Mouse (Mus musculus) ZHBTc4 (cell line): ENCODE results near the gene 4932438A13Rik.

Experiments
- DNase-seq: peaks from one replicate; pipeline ENCODE4 v3.0.0-alpha.2; 2011; ENCODE audit warnings: low read depth, low spot score

4932438A13Rik gene

GRCm38 (mm10) chr3:36918322-36918721 is 55.4 kb downstream of the 4932438A13Rik start:
- no peak for DNase-seq

- DNase-seq, result no peak
Observed at GRCm38 (mm10) chr3:36941572-36941971, 78.7 kb downstream of the 4932438A13Rik start.

DNA sequence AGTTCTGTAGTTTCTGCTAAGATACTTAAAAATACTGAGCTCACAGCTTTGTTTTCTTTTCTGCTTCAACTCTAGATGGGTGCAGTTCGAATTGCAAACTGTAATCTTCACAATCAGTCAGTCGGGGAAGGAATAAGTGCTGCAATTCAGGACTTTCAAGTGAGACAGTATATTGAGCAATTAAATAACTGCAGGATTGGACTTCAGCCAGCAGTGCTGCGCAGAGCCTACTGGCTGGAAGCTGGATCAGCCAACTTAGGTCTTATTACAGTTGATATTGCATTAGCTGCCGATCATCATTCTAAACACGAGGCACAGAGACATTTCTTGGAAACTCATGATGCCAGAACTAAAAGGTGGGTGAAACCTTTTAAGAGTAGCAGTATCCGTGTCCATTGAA is 79.2 kb downstream of the 4932438A13Rik start:
- DNase-seq, result no peak

DNA sequence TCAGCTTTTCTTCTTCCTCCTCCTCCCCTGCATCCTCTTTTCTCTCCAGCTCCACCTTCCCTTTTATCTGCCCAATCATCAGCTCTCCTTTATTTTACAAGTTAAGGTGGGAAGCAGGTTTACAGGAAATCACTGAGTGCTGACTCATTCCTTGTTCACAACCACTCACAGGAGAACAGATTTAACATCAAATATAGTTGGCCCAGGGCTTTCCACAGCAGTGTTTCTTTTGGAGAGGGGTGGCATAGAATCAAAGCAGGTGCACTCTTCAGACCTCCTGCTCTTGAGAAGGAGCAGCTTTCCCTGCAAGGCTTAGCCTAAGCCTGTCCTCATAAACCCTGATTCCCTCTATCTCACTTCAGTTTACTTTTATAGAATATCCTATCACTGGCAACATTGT is 80.8 kb downstream of the 4932438A13Rik start:
- no peak for DNase-seq

DNA sequence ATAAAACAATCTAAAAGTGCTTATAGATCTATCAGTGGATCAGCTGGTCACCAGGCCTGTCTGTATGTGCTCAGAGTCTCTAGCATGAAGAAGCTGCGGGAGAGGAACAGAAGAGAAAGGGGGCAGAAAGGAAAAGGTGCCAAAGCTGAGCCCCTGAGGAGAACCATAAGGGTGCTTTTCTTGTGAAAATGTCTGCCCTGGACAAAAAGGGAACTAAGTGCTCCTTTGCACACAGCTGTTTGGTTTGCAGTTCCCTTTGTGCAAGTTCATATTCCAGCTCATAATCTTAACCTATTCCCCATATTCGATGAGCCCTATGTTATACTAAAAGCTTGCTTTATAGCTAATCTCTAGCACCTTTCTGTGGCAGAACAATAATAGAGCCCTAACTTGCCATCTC is 175.1 kb downstream of the 4932438A13Rik start:
- DNase-seq, result no peak

GRCm38 (mm10) chr3:37039811-37040210 is 176.9 kb downstream of the 4932438A13Rik start:
- DNase-seq, result no peak

DNA sequence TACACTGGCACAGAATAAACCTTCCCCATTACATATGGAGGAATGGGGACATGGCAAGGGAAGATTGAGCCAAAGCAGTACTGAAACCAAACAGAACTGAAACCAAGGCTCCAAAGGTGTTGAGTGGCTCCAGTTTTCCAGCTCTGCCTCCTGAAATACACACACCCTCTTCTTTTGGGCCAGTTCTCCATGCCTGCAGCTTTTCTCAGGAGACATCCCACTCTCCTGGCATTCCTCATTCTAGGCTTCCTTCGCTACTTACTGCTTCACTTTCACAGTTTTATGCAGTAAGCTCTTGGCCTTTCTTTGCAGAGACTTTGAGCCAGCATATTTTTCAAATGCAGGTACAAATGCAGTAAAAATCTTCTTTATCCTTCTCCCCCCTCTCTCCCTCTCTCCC is 188.6 kb downstream of the 4932438A13Rik start:
- DNase-seq, result no peak

- peak; percentile 42 for DNase-seq
Observed at GRCm38 (mm10) chr3:37063406-37063805, 200.5 kb downstream of the 4932438A13Rik start, which contains the start of gene Adad1. Gene Adad1, plus strand, starts transcription at chr3:37063527.

DNA sequence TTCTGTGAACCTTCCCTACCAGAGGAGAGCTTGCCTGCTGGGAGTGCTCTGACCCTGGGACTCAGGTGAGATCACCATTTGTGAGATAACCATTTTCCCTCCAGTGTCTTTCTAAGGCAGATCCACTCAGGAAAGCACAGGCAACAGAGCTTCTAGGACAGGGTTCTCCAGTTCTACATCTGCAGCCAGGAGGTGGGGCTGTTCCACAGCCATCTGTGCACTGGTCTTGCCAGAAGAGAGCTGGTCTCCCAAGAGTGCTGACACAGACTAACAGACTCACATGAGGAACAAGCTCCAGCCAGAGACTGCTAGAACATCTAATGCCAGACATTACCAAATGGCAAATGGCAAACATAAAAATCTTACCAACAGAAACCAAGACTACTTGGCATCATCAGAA is 210.3 kb downstream of the 4932438A13Rik start:
- DNase-seq, result peak; percentile 7

- DNase-seq, result no peak
Observed at GRCm38 (mm10) chr3:37084860-37085259, 222.0 kb downstream of the 4932438A13Rik start.

DNA sequence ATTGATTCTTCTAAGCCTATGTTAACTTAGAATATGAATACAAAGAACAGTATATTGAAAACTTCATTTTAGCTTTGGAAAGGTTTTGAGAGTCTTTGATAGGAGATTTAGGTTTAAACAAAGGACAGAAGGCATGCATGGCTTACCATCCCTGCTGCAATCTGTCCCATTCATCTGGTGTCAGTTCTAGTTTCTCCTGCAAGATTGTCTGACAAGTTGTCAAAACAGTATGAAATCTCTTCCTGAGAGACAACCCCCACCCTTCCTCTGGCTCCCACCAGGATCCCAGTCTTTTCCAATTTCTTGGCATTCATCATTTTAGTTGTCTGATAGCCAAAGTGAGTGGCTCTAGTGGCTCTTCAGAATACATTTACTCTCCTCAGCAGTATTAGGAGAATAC is 227.8 kb downstream of the 4932438A13Rik start:
- DNase-seq, result no peak
